Mouse (Mus musculus) hindbrain, embryonic 10.5 days (tissue): ENCODE measurements at regions not wholly inside any gene's neighbourhood (a gene's known extent, or its start where the extent isn't known, plus 50 kb on each side); places are given as distances from the start of the nearest gene placed in this dataset.
"Not testable (repeated sequence)": the region's sequence is repeated elsewhere in the genome, so short reads cannot be mapped to it uniquely, and the experiment has no call there.

Experiments used
- DNase-seq: peaks from one replicate; pipeline ENCODE4 v3.0.0-alpha.2; 2017; ENCODE audit warnings: low spot score
- H3K27ac ChIP-seq: fragments of 300-500 bp; sonication (generic); 2 replicates; pipeline ENCODE4 v1.5.1; 2016; ENCODE audit warnings: mild to moderate bottlenecking, moderate library complexity
- H3K27me3 ChIP-seq: fragments of 300-500 bp; sonication (generic); 2 replicates; pipeline ENCODE4 v1.6.1; 2016; ENCODE audit warnings: mild to moderate bottlenecking; ENCODE audit not compliant: poor library complexity, insufficient read depth, severe bottlenecking
- H3K36me3 ChIP-seq: fragments of 300-500 bp; sonication (generic); 2 replicates; pipeline ENCODE4 v1.6.1; 2016; ENCODE audit warnings: mild to moderate bottlenecking, moderate library complexity
- H3K4me1 ChIP-seq: fragments of 300-500 bp; sonication (generic); replicated peaks from 2 replicates; pipeline ENCODE4 v1.6.1; 2016; ENCODE audit warnings: mild to moderate bottlenecking
- H3K4me3 ChIP-seq: fragments of 300-500 bp; sonication (generic); 2 replicates; pipeline ENCODE4 v1.5.1; 2016; ENCODE audit warnings: mild to moderate bottlenecking, moderate library complexity
- H3K9me3 ChIP-seq: fragments of 300-500 bp; sonication (generic); 2 replicates; pipeline ENCODE4 v1.6.1; 2016; ENCODE audit warnings: mild to moderate bottlenecking, moderate library complexity
- WGBS: fragments of 180-500 bp; shearing (Covaris S2); methylation state at CpG from one replicate; pipeline ENCODE4 v1.1.7; 2016; 5-methylcytosine and 5-hydroxymethylcytosine counted together

GRCm38 (mm10) chr12:51185751-51186150 is 162.1 kb upstream of the G2e3 start:
- no peaks in the 10 kb centered on the region for H3K9me3 ChIP-seq
- H3K4me3 ChIP-seq: no peak overlapping the region
- no peak overlapping the region for H3K27ac ChIP-seq
- no peaks in the 10 kb centered on the region for H3K36me3 ChIP-seq
- no peaks in the 10 kb centered on the region for H3K27me3 ChIP-seq
- H3K4me1 ChIP-seq: peaks cover 7% of the 10 kb centered on the region
- DNase-seq: no peak
- 84% methylated on average over 8 of the region's 8 CpGs for WGBS

GRCm38 (mm10) chr12:51174906-51175756 is 172.7 kb upstream of the G2e3 start:
- Histone ChIP-seq H3K36me3 (no peaks in the 10 kb centered on the region), H3K9me3 (no peaks in the 10 kb centered on the region), H3K4me3 (peak overlapping the region; percentile 29), H3K4me1 (peaks cover 11% of the 10 kb centered on the region), H3K27ac (peak overlapping the region; percentile 71; the same call in 1 of the 2 replicates), H3K27me3 (no peaks in the 10 kb centered on the region)
- peak; percentile 12 for DNase-seq
- 39% methylated on average over 16 of the region's 16 CpGs for WGBS

GRCm38 (mm10) chr12:51165186-51165585 is 182.7 kb upstream of the G2e3 start:
- DNase-seq: no peak
- Histone ChIP-seq H3K9me3 (no peaks in the 10 kb centered on the region), H3K4me3 (no peak overlapping the region), H3K27me3 (no peaks in the 10 kb centered on the region), H3K4me1 (no peaks in the 10 kb centered on the region), H3K27ac (no peak overlapping the region), H3K36me3 (no peaks in the 10 kb centered on the region)
- 91% methylated on average over 7 of the region's 7 CpGs for WGBS

GRCm38 (mm10) chr12:51160995-51161394 is 186.9 kb upstream of the G2e3 start:
- Histone ChIP-seq H3K9me3 (no peaks in the 10 kb centered on the region), H3K27ac (no peak overlapping the region), H3K27me3 (no peaks in the 10 kb centered on the region), H3K4me3 (no peak overlapping the region), H3K36me3 (no peaks in the 10 kb centered on the region), H3K4me1 (no peaks in the 10 kb centered on the region)
- WGBS: 89% methylated on average over 1 of the region's 1 CpGs
- DNase-seq: no peak

- 84% methylated on average over 1 of the region's 1 CpGs for WGBS
- no peaks in the 10 kb centered on the region for H3K4me1 ChIP-seq
- H3K36me3 ChIP-seq: no peaks in the 10 kb centered on the region
- DNase-seq: no peak
- no peak overlapping the region for H3K27ac ChIP-seq
- no peaks in the 10 kb centered on the region for H3K9me3 ChIP-seq
- H3K27me3 ChIP-seq: no peaks in the 10 kb centered on the region
- H3K4me3 ChIP-seq: no peak overlapping the region
Measured at GRCm38 (mm10) chr12:51160122-51160521, 187.7 kb upstream of the G2e3 start.

DNA sequence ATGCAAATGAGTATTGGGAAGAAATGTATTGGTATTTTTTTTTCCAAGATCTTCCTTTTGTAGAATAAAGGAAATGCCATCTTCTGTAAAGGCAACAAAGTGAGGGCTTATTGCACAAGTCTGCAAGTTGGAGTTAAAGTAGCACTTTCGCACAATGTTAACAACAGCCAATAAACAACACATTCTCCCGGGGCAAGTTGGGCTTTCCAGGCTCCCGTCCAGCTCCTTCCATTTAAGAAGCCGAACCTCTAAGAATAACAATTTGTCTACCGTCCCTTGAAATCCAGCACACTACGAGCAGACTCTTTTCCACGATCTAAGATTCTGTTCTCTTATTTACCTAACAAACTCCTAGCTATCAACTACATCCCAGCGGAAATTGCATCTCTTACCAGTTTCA is 199.9 kb upstream of the G2e3 start:
- Histone ChIP-seq H3K4me3 (no peak overlapping the region), H3K27me3 (no peaks in the 10 kb centered on the region), H3K36me3 (no peaks in the 10 kb centered on the region), H3K9me3 (no peaks in the 10 kb centered on the region), H3K27ac (no peak overlapping the region), H3K4me1 (no peaks in the 10 kb centered on the region)
- DNase-seq: no peak
- 89% methylated on average over 8 of the region's 8 CpGs for WGBS

- Histone ChIP-seq H3K4me3 (no peak overlapping the region), H3K9me3 (0 out of 2 replicates have a peak, but pooled peaks cover 3% of the 10 kb centered on the region), H3K36me3 (no peaks in the 10 kb centered on the region), H3K27ac (no peak overlapping the region), H3K27me3 (no peaks in the 10 kb centered on the region), H3K4me1 (no peaks in the 10 kb centered on the region)
- DNase-seq: no peak
Measured at GRCm38 (mm10) chr12:51143840-51144239, 204.0 kb upstream of the G2e3 start.

DNA sequence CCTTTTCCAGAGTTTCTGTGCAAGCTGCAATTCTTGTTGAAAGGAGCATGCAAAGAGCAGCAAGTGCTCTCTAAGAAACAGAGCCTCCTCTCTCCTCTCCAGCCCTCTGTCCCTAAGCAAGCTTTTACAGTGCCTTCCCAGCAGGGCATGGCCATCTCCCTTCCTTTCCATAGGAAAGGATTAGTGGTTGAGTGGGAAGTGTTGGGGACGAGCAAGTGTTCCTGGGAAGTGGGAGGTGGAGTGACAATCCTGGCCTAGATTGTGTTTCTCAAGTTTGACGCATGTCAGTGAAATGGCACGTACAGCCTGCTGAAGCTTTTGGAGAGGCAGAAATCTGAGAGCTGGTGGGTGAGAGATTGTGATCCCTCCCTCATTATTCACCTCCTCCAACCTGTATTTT is 204.7 kb upstream of the G2e3 start:
- no peak for DNase-seq
- 0 out of 2 replicates have a peak, but pooled peaks cover 3% of the 10 kb centered on the region for H3K9me3 ChIP-seq
- H3K27me3 ChIP-seq: no peaks in the 10 kb centered on the region
- H3K27ac ChIP-seq: no peak overlapping the region
- no peaks in the 10 kb centered on the region for H3K4me1 ChIP-seq
- WGBS: 57% methylated on average over 3 of the region's 3 CpGs
- H3K36me3 ChIP-seq: no peaks in the 10 kb centered on the region
- H3K4me3 ChIP-seq: no peak overlapping the region

DNA sequence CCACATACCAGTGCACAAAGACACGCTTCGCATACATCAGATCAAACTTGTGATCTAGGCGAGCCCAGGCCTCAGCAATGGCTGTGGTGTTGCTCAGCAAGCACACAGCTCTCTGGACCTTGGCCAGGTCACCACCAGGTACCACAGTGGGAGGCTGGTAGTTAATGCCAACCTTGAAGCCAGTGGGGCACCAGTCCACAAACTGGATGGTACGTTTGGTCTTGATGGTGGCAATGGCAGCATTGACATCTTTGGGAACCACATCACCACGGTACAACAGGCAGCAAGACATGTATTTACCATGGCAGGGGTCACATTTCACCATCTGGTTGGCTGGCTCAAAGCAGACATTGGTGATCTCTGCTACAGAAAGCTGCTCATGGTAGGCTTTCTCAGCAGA is 214.2 kb upstream of the G2e3 start:
- DNase-seq, H3K9me3 ChIP-seq, H3K4me3 ChIP-seq, H3K27me3 ChIP-seq, H3K27ac ChIP-seq, H3K4me1 ChIP-seq, H3K36me3 ChIP-seq: not testable (repeated sequence)
- WGBS: 91% methylated on average over 5 of the region's 5 CpGs

DNA sequence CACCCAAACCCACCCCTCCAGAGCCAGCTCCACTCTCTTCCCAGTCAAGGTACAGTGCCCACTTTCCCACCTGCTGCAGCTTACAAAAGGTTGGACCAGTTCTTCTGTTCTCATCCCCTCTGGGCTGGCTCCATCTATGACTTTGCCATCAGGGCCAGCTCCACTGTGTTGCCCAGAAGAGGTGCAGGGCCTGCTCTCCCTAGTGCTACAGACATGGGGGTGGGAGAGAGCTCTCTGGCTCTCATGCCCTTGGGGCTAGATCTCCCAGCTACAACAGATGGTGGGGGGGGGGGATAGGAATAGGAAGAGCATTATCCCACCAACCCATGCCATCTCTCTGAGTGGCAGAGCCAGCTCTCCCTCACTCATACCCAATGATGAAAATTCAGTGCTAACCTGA is 219.6 kb upstream of the G2e3 start:
- H3K9me3 ChIP-seq: no peaks in the 10 kb centered on the region
- no peaks in the 10 kb centered on the region for H3K36me3 ChIP-seq

DNA sequence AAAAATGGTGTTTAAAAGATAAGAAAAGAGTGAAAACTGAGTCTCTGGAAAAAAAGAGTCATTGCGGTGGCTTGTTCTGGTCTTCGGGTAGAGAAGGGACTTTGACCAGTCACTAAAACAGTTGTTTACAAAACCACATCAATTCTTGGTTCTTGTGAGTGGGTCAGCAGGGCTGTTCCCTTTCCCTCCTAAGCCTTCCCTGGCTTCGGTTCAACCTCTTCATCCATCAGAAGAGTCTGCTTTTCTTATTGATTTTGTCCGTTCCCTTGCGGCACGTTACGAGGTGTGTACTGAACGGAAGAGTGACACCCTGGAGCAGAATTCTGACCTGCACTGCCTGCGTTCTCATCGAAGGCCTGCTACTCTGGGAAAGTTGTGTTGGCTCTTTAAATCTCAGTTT is 229.1 kb upstream of the G2e3 start:
- no peaks in the 10 kb centered on the region for H3K36me3 ChIP-seq
- WGBS: 95% methylated on average over 10 of the region's 10 CpGs
- H3K27ac ChIP-seq: no peak overlapping the region
- DNase-seq: no peak
- H3K4me1 ChIP-seq: no peaks in the 10 kb centered on the region
- 0 out of 2 replicates have a peak, but pooled peaks cover 4% of the 10 kb centered on the region for H3K9me3 ChIP-seq
- no peak overlapping the region for H3K4me3 ChIP-seq
- no peaks in the 10 kb centered on the region for H3K27me3 ChIP-seq

More for the DNA sequence above, 219.6 kb upstream of the G2e3 start:
- Histone ChIP-seq H3K4me3 (no peak overlapping the region), H3K27ac (no peak overlapping the region), H3K4me1 (no peaks in the 10 kb centered on the region), H3K27me3 (no peaks in the 10 kb centered on the region)
- no peak for DNase-seq

DNA sequence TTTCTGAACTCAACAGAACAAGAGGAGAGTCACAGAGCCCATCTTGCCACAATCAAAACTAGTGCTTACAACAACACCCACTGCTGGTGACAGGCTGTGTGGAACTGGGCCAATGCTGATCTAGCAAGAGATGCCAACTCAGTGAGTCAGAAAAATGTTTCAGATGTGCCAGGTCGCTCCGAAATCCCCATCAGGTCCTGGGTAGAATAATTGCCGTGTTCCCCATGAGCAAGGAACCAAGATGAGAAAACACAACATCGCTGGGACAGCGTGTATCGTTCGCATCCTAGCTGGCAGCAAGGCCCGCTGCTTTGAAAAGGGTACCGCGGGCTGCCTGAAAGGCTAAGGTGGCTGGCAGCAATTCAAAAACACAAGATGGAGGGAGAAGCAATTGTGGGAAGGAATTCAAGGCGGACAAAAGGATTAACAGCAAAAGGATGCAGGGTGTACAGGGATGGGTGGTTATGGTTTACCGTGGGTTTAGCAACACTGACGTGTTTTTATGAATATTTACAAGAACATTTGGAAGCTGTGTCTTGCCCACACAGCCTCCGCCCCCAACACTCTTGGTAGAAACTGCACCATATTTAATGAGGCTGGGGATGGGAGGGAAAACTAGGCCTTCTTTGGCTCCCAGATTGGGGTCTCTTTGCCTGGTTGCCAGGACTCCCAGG is 229.7 kb upstream of the G2e3 start:
- Histone ChIP-seq H3K27me3 (no peaks in the 10 kb centered on the region), H3K27ac (no peak overlapping the region), H3K4me1 (no peaks in the 10 kb centered on the region), H3K36me3 (no peaks in the 10 kb centered on the region), H3K4me3 (no peak overlapping the region), H3K9me3 (0 out of 2 replicates have a peak, but pooled peaks cover 4% of the 10 kb centered on the region)
- no peak for DNase-seq
- 93% methylated on average over 14 of the region's 14 CpGs for WGBS

- Histone ChIP-seq H3K27ac (no peak overlapping the region), H3K9me3 (0 out of 2 replicates have a peak, but pooled peaks cover 4% of the 10 kb centered on the region), H3K27me3 (no peaks in the 10 kb centered on the region), H3K36me3 (no peaks in the 10 kb centered on the region), H3K4me3 (no peak overlapping the region), H3K4me1 (no peaks in the 10 kb centered on the region)
- DNase-seq: no peak
- WGBS: 81% methylated on average over 8 of the region's 8 CpGs
Measured at GRCm38 (mm10) chr12:51117436-51118020, 230.3 kb upstream of the G2e3 start.
